Mouse (Mus musculus) kidney, embryonic 14.5 days (tissue): ENCODE results near the gene Lrrc7. TPM values are rescaled to one million over a fixed set of nuclear protein-coding genes. Genes with fewer than 3 reads are reported as not detected.

Source experiments
- ATAC-seq: fragments of 200-750 bp; cut with Nextera tagmentation; 2 replicates; pipeline ENCODE4 v1.8.0; 2017; ENCODE audit warnings: moderate number of reproducible peaks, mild to moderate bottlenecking, moderate TSS enrichment, moderate library complexity; ENCODE audit not compliant: low FRiP score, low TSS enrichment
- H3K27ac ChIP-seq: fragments of 300-500 bp; sonication (generic); 2 replicates; pipeline ENCODE4 v1.5.1; 2014; ENCODE audit warnings: low read depth, mild to moderate bottlenecking, low read length, moderate library complexity, mixed read lengths
- H3K27me3 ChIP-seq: fragments of 300-500 bp; sonication (generic); 2 replicates; pipeline ENCODE4 v1.6.1; 2014; ENCODE audit warnings: mild to moderate bottlenecking, low read length; ENCODE audit not compliant: control insufficient read depth, insufficient read depth
- H3K36me3 ChIP-seq: fragments of 300-500 bp; sonication (generic); 2 replicates; pipeline ENCODE4 v1.6.1; 2014; ENCODE audit warnings: low read length, mixed read lengths; ENCODE audit not compliant: control insufficient read depth, insufficient read depth
- H3K4me1 ChIP-seq: fragments of 300-500 bp; sonication (generic); 2 replicates; pipeline ENCODE4 v1.6.1; 2014; ENCODE audit warnings: low read length, mixed read lengths; ENCODE audit not compliant: control insufficient read depth, insufficient read depth
- H3K4me2 ChIP-seq: fragments of 300-500 bp; sonication (generic); replicated peaks from 2 replicates; pipeline ENCODE4 v1.6.1; 2014; ENCODE audit warnings: low read depth, mild to moderate bottlenecking, low read length
- H3K4me3 ChIP-seq: fragments of 300-500 bp; sonication (generic); 2 replicates; pipeline ENCODE4 v1.5.1; 2014; ENCODE audit warnings: mild to moderate bottlenecking, low read length
- H3K9ac ChIP-seq: fragments of 300-500 bp; sonication (generic); 2 replicates; pipeline ENCODE4 v1.6.1; 2014; ENCODE audit warnings: low read depth, mild to moderate bottlenecking, low read length, moderate library complexity
- H3K9me3 ChIP-seq: fragments of 300-500 bp; sonication (generic); 2 replicates; pipeline ENCODE4 v1.6.1; 2016; ENCODE audit warnings: low read length; ENCODE audit not compliant: control insufficient read depth
- WGBS: fragments of 180-500 bp; shearing (Covaris S2); extraction: QIAGEN DNeasy Blood & Tissue Kit; methylation state at CpG from one replicate; pipeline ENCODE4 v1.1.7; 2014; 5-methylcytosine and 5-hydroxymethylcytosine counted together
- polyA plus RNA-seq: library from polyadenylated mRNA; unstranded; fragments of >200 nt; fragmentation: Nextera tagmentation; extraction: Ambion mirVana; gene quantifications from 2 replicates; pipeline ENCODE4 v1.2.1, GENCODE M21; 2014

Lrrc7 gene
- polyA plus RNA-seq, 1 experiment from 2014 or later, result 0.32 TPM

GRCm38 (mm10) chr3:158554280-158554679 is 7.7 kb downstream of the Lrrc7 start:
- H3K27ac ChIP-seq, result no peak overlapping the region
- H3K4me1 ChIP-seq, result no peaks in the 10 kb centered on the region
- ATAC-seq, result no peak
- no peak overlapping the region for H3K4me2 ChIP-seq
- no peaks in the 10 kb centered on the region for H3K36me3 ChIP-seq
- no peak overlapping the region for H3K9ac ChIP-seq
- no peaks in the 10 kb centered on the region for H3K9me3 ChIP-seq
- 0 out of 2 replicates have a peak, but pooled peaks cover under 1% of the 10 kb centered on the region for H3K27me3 ChIP-seq
- H3K4me3 ChIP-seq, result no peak overlapping the region

GRCm38 (mm10) chr3:158552105-158552504 is 9.9 kb downstream of the Lrrc7 start:
- Histone ChIP-seq H3K27ac (no peak overlapping the region), H3K9ac (no peak overlapping the region), H3K36me3 (no peaks in the 10 kb centered on the region), H3K27me3 (no peaks in the 10 kb centered on the region), H3K4me3 (no peak overlapping the region), H3K4me1 (no peaks in the 10 kb centered on the region), H3K9me3 (no peaks in the 10 kb centered on the region), H3K4me2 (no peak overlapping the region)
- WGBS, result 85% methylated on average over 5 of the region's 5 CpGs
- ATAC-seq, result no peak

GRCm38 (mm10) chr3:158543481-158543880 is 18.5 kb downstream of the Lrrc7 start:
- Histone ChIP-seq H3K27me3 (no peaks in the 10 kb centered on the region), H3K9ac (no peak overlapping the region), H3K27ac (no peak overlapping the region), H3K36me3 (no peaks in the 10 kb centered on the region), H3K4me3 (no peak overlapping the region), H3K4me1 (no peaks in the 10 kb centered on the region), H3K9me3 (no peaks in the 10 kb centered on the region), H3K4me2 (no peak overlapping the region)
- 46% methylated on average over 3 of the region's 3 CpGs for WGBS
- ATAC-seq, result peak; percentile 66; the same call in 1 of the 2 replicates

DNA sequence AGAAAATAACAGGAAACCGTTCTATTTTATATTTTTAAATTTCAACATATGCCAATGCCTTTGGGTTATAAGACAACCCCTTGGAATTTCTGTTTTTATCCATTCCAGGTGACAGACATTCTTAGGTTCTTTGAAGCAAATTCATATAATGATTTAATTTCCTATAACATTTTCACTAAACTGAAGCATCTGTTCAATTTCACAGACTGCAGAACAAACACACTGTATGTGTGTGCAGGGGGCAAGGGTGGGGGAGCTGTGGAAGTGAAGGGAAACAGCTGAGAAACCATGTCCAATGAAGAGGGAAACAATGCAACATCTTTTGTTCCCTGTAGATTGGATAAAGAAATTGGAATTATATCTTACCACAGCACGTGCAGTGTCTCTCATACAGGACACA is 29.2 kb downstream of the Lrrc7 start:
- 82% methylated on average over 2 of the region's 2 CpGs for WGBS
- no peaks in the 10 kb centered on the region for H3K27me3 ChIP-seq
- H3K9ac ChIP-seq, result no peak overlapping the region
- no peak overlapping the region for H3K4me2 ChIP-seq
- no peaks in the 10 kb centered on the region for H3K36me3 ChIP-seq
- H3K27ac ChIP-seq, result no peak overlapping the region
- no peak for ATAC-seq
- H3K4me3 ChIP-seq, result no peak overlapping the region
- no peaks in the 10 kb centered on the region for H3K9me3 ChIP-seq
- H3K4me1 ChIP-seq, result no peaks in the 10 kb centered on the region

GRCm38 (mm10) chr3:158528471-158528870 is 33.5 kb downstream of the Lrrc7 start:
- Histone ChIP-seq H3K4me3 (no peak overlapping the region), H3K27ac (no peak overlapping the region), H3K4me1 (no peaks in the 10 kb centered on the region), H3K4me2 (no peak overlapping the region), H3K36me3 (no peaks in the 10 kb centered on the region), H3K9me3 (no peaks in the 10 kb centered on the region), H3K9ac (no peak overlapping the region), H3K27me3 (no peaks in the 10 kb centered on the region)
- WGBS, result 55% methylated on average over 1 of the region's 1 CpGs
- no peak for ATAC-seq

GRCm38 (mm10) chr3:158493730-158494129 is 68.3 kb downstream of the Lrrc7 start:
- Histone ChIP-seq H3K27ac (no peak overlapping the region), H3K27me3 (no peaks in the 10 kb centered on the region), H3K36me3 (no peaks in the 10 kb centered on the region), H3K9me3 (no peaks in the 10 kb centered on the region), H3K4me2 (no peak overlapping the region), H3K9ac (no peak overlapping the region), H3K4me3 (no peak overlapping the region), H3K4me1 (no peaks in the 10 kb centered on the region)
- WGBS, result 79% methylated on average over 1 of the region's 1 CpGs
- ATAC-seq, result no peak

DNA sequence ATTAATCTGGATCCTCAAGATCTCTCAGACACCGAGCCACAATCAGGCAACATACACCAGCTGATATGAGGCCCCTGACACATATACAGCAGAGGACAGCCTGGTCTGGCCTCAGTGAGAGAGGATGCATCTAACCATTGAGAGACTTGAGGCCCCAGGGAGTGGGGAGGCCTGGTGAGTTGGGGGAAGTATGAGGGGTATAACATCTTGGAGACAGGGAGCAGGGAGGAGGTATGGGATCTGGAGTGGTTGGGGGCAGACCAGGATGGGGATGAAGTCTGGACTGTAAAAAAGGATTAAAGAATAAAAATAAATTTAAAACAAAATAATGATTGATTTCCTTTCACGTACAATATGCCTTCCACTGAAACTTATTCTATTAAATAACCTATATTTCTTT is 82.3 kb downstream of the Lrrc7 start:
- no peaks in the 10 kb centered on the region for H3K9me3 ChIP-seq
- H3K27ac ChIP-seq, result no peak overlapping the region
- no peaks in the 10 kb centered on the region for H3K27me3 ChIP-seq
- H3K4me2 ChIP-seq, result no peak overlapping the region
- no peak overlapping the region for H3K9ac ChIP-seq
- no peaks in the 10 kb centered on the region for H3K36me3 ChIP-seq
- WGBS, result 97% methylated on average over 2 of the region's 2 CpGs
- no peak overlapping the region for H3K4me3 ChIP-seq
- ATAC-seq, result no peak
- H3K4me1 ChIP-seq, result no peaks in the 10 kb centered on the region

GRCm38 (mm10) chr3:158400600-158400999 is 161.4 kb downstream of the Lrrc7 start:
- Histone ChIP-seq H3K9ac (no peak overlapping the region), H3K27ac (no peak overlapping the region), H3K4me2 (no peak overlapping the region), H3K4me1 (no peaks in the 10 kb centered on the region), H3K4me3 (no peak overlapping the region), H3K27me3 (no peaks in the 10 kb centered on the region), H3K36me3 (no peaks in the 10 kb centered on the region), H3K9me3 (no peaks in the 10 kb centered on the region)
- 83% methylated on average over 1 of the region's 1 CpGs for WGBS
- ATAC-seq, result no peak

DNA sequence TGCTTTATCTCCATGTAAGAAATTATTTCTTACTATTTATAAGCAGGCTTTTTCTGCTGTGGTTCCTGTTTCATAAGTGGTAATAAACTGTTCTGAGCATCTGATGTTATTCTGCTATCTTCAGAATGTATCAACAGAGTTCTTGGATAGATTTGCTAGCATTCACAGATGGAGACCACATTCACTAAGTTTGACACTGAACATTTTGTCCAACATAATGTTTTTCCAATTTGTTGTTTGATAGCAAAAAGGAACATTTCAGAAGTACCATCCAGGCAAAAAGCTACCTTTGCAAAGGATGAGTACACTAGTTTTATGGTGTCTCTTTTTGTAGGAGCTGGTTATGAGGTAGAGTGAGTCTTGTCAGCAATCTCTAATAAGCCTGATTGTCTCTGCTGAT is 170.5 kb downstream of the Lrrc7 start:
- Histone ChIP-seq H3K4me1 (no peaks in the 10 kb centered on the region), H3K9ac (no peak overlapping the region), H3K27me3 (no peaks in the 10 kb centered on the region), H3K9me3 (no peaks in the 10 kb centered on the region), H3K4me2 (no peak overlapping the region), H3K36me3 (no peaks in the 10 kb centered on the region), H3K4me3 (no peak overlapping the region), H3K27ac (no peak overlapping the region)
- ATAC-seq, result no peak

DNA sequence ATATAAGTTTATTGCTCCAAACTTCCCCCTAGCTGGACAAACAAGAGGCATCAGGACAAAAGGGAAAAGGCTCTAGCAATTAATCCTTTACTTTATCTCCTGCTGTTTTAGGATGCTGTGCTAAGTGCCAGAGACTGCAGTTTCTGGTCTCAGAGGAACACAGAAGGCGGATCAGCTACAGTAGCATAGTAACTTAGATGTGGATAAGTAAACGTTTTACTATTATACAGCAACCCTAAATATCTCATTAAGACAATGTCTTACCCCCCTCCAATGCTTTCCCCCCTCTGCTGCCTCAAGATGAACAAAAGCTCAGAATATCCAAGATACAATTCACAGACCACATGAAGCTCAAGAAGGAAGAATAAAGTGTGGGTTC is 174.0 kb downstream of the Lrrc7 start:
- Histone ChIP-seq H3K9me3 (no peaks in the 10 kb centered on the region), H3K4me2 (no peak overlapping the region), H3K9ac (no peak overlapping the region), H3K4me1 (no peaks in the 10 kb centered on the region), H3K4me3 (no peak overlapping the region), H3K27ac (no peak overlapping the region), H3K27me3 (no peaks in the 10 kb centered on the region), H3K36me3 (no peaks in the 10 kb centered on the region)
- 32% methylated on average over 2 of the region's 2 CpGs for WGBS
- ATAC-seq, result no peak
